Mouse (Mus musculus): ENCODE data around the gene Chrnb4. TPM values are rescaled to one million over a fixed set of nuclear protein-coding genes. Genes with fewer than 3 reads are reported as not detected.

Gene Chrnb4
- polyA plus RNA-seq, 1 experiment from 2014 or later: not detected

DNA sequence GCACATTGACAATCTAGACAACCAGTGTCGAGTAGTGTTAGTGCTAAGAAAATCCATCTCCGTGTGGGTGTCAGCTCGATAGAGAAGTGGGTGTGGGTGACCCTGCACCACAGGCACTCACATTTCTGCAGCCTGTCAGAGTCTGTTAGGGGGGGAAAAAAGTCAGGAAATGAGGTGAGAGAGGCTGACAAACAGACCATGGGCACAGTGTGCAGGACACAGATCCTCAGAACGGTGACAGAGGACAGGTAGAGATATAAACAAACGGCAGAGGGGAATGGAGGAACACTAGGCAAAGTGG, 19.3 kb upstream of the Chrnb4 start:
- TF ChIP-seq CTCF (IDR thresholded peaks at IDR 0.05; ENCODE audit: low read depth): no peak
- no peak for TF ChIP-seq EP300 (IDR thresholded peaks at IDR 0.05; ENCODE audit: low read depth)
- H3K4me1 ChIP-seq (ENCODE audit: insufficient read depth): no peaks in the 10 kb centered on the region
- H3K9ac ChIP-seq (replicated peaks): no peak overlapping the region
- H3K36me3 ChIP-seq (replicated peaks; ENCODE audit: insufficient read depth, low read length): no peaks in the 10 kb centered on the region
- H3K27ac ChIP-seq (ENCODE audit: low read depth): no peak overlapping the region
- ATAC-seq (no peak), DNase-seq (no peak)
- no peaks in the 10 kb centered on the region for H3K27me3 ChIP-seq (ENCODE audit: insufficient read depth, low read length)
- H3K4me2 ChIP-seq (ENCODE audit: low read depth, low read length): no peak overlapping the region
- no peak overlapping the region for H3K4me3 ChIP-seq (ENCODE audit: low read depth, low read length)
- H3K9me3 ChIP-seq (ENCODE audit: low read length): no peaks in the 10 kb centered on the region
- WGBS (ENCODE audit: insufficient replicate concordance): 29% methylated on average over 5 of the region's 5 CpGs

- H3K27me3 ChIP-seq (ENCODE audit: insufficient read depth, low read length): no peaks in the 10 kb centered on the region
- TF ChIP-seq CTCF (IDR thresholded peaks at IDR 0.05; ENCODE audit: low read depth) (no peak), EP300 (IDR thresholded peaks at IDR 0.05; ENCODE audit: low read depth) (no peak)
- no peak overlapping the region for H3K4me3 ChIP-seq (ENCODE audit: low read depth, low read length)
- H3K27ac ChIP-seq (ENCODE audit: low read depth): no peak overlapping the region
- no peaks in the 10 kb centered on the region for H3K9me3 ChIP-seq (ENCODE audit: low read length)
- no peak for ATAC-seq
- no peaks in the 10 kb centered on the region for H3K4me1 ChIP-seq (ENCODE audit: insufficient read depth)
- no peak overlapping the region for H3K4me2 ChIP-seq (ENCODE audit: low read depth, low read length)
- no peak overlapping the region for H3K9ac ChIP-seq (replicated peaks)
- no peaks in the 10 kb centered on the region for H3K36me3 ChIP-seq (replicated peaks; ENCODE audit: insufficient read depth, low read length)
- no peak for DNase-seq
- 63% methylated on average over 8 of the region's 8 CpGs for WGBS (ENCODE audit: insufficient replicate concordance)
Observed at GRCm38 (mm10) chr9:55067260-55067964, 18.8 kb upstream of the Chrnb4 start.

- TF ChIP-seq CTCF (IDR thresholded peaks at IDR 0.05; ENCODE audit: low read depth) (no peak), EP300 (IDR thresholded peaks at IDR 0.05; ENCODE audit: low read depth) (no peak)
- Histone ChIP-seq H3K9ac (replicated peaks) (no peak overlapping the region), H3K27me3 (ENCODE audit: insufficient read depth, low read length) (no peaks in the 10 kb centered on the region), H3K4me1 (ENCODE audit: insufficient read depth) (no peaks in the 10 kb centered on the region), H3K27ac (ENCODE audit: low read depth) (no peak overlapping the region), H3K4me2 (ENCODE audit: low read depth, low read length) (no peak overlapping the region), H3K36me3 (replicated peaks; ENCODE audit: insufficient read depth, low read length) (no peaks in the 10 kb centered on the region), H3K4me3 (ENCODE audit: low read depth, low read length) (no peak overlapping the region), H3K9me3 (ENCODE audit: low read length) (no peaks in the 10 kb centered on the region)
- ATAC-seq: no peak
- no peak for DNase-seq
- 74% methylated on average over 9 of the region's 9 CpGs for WGBS (ENCODE audit: insufficient replicate concordance)
Observed at GRCm38 (mm10) chr9:55065241-55065640, 16.7 kb upstream of the Chrnb4 start.

DNA sequence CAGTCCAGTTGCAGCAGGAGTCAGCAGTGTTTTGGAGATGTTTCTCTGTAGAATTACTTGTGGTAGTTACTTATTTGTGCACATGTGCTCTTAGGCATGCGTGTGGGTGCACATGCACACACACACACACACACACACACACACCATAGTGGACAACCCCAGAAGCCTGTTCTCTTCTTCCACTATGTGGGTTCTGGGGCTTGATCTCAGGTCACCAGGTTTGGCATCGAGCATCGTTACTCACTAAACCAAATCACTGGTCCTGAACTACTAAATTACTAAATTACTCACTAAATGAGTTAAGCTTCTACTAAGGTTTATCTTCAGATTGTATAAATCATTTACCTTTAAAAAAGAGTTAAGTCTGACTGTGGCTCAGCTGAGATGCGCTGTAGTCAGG, 9.5 kb upstream of the Chrnb4 start:
- 85% methylated on average over 4 of the region's 4 CpGs for WGBS (ENCODE audit: insufficient replicate concordance)
- Histone ChIP-seq H3K36me3 (replicated peaks; ENCODE audit: insufficient read depth, low read length) (no peaks in the 10 kb centered on the region), H3K9ac (replicated peaks) (no peak overlapping the region), H3K4me2 (ENCODE audit: low read depth, low read length) (no peak overlapping the region), H3K4me3 (ENCODE audit: low read depth, low read length) (no peak overlapping the region), H3K27me3 (ENCODE audit: insufficient read depth, low read length) (no peaks in the 10 kb centered on the region), H3K9me3 (ENCODE audit: low read length) (no peaks in the 10 kb centered on the region), H3K4me1 (ENCODE audit: insufficient read depth) (no peaks in the 10 kb centered on the region), H3K27ac (ENCODE audit: low read depth) (no peak overlapping the region)
- ATAC-seq (no peak), DNase-seq (no peak)
- TF ChIP-seq CTCF (IDR thresholded peaks at IDR 0.05; ENCODE audit: low read depth): no peak
- TF ChIP-seq EP300 (IDR thresholded peaks at IDR 0.05; ENCODE audit: low read depth): no peak

DNA sequence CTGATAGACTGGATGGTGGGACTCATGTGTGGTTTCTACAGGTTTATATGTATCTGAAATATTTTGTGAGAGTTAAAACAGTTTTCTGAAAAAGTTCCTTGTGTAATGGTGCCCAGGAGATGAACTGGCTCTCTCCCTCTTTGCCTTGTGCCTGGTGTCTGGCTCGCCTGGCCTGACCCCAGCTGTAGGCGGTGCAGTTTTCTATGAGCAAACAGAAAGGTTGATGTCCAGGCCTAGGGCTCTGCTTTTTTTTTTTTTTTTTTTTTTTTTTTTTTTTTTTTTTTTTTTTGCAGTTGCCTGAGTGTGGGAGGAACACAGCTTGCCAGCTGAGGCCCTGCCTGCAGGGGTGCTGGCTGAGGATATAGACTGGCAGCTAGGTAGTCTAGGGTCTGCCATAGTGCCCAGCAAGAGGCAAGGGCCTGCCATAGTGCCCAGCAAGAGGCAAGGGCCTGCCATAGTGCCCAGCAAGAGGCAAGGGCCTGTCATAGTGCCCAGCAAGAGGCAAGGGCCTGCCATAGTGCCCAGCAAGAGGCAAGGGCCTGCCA, 6.9 kb upstream of the Chrnb4 start:
- no peak overlapping the region for H3K4me2 ChIP-seq (ENCODE audit: low read depth, low read length)
- WGBS (ENCODE audit: insufficient replicate concordance): 63% methylated on average over 2 of the region's 2 CpGs
- peak; percentile 29; the same call in 1 of the 2 replicates for ATAC-seq
- no peaks in the 10 kb centered on the region for H3K9me3 ChIP-seq (ENCODE audit: low read length)
- TF ChIP-seq EP300 (IDR thresholded peaks at IDR 0.05; ENCODE audit: low read depth) (no peak), CTCF (IDR thresholded peaks at IDR 0.05; ENCODE audit: low read depth) (no peak)
- no peak overlapping the region for H3K27ac ChIP-seq (ENCODE audit: low read depth)
- H3K4me1 ChIP-seq (ENCODE audit: insufficient read depth): no peaks in the 10 kb centered on the region
- H3K36me3 ChIP-seq (replicated peaks; ENCODE audit: insufficient read depth, low read length): no peaks in the 10 kb centered on the region
- no peak overlapping the region for H3K4me3 ChIP-seq (ENCODE audit: low read depth, low read length)
- H3K9ac ChIP-seq (replicated peaks): no peak overlapping the region
- H3K27me3 ChIP-seq (ENCODE audit: insufficient read depth, low read length): no peaks in the 10 kb centered on the region
- peak; percentile 25 for DNase-seq

- no peak for ATAC-seq
- WGBS (ENCODE audit: insufficient replicate concordance): 0% methylated on average over 3 of the region's 3 CpGs
Observed at GRCm38 (mm10) chr9:55046764-55047163, 1.8 kb downstream of the Chrnb4 start.

More at GRCm38 (mm10) chr9:55046764-55047163, 1.8 kb downstream of the Chrnb4 start:
- Histone ChIP-seq H3K9me3 (ENCODE audit: low read length) (no peaks in the 10 kb centered on the region), H3K4me1 (ENCODE audit: insufficient read depth) (peaks cover 3% of the 10 kb centered on the region; the same call in 1 of the 2 replicates), H3K27ac (ENCODE audit: low read depth) (no peak overlapping the region), H3K4me2 (ENCODE audit: low read depth, low read length) (no peak overlapping the region), H3K9ac (replicated peaks) (no peak overlapping the region), H3K36me3 (replicated peaks; ENCODE audit: insufficient read depth, low read length) (no peaks in the 10 kb centered on the region), H3K4me3 (ENCODE audit: low read depth, low read length) (no peak overlapping the region), H3K27me3 (ENCODE audit: insufficient read depth, low read length) (peaks cover 8% of the 10 kb centered on the region)
- TF ChIP-seq EP300 (IDR thresholded peaks at IDR 0.05; ENCODE audit: low read depth) (no peak), CTCF (IDR thresholded peaks at IDR 0.05; ENCODE audit: low read depth) (peak; percentile 46)
- no peak for DNase-seq
